Mouse (Mus musculus): ENCODE data around the gene Epb41l4b.

Gene Epb41l4b

DNA sequence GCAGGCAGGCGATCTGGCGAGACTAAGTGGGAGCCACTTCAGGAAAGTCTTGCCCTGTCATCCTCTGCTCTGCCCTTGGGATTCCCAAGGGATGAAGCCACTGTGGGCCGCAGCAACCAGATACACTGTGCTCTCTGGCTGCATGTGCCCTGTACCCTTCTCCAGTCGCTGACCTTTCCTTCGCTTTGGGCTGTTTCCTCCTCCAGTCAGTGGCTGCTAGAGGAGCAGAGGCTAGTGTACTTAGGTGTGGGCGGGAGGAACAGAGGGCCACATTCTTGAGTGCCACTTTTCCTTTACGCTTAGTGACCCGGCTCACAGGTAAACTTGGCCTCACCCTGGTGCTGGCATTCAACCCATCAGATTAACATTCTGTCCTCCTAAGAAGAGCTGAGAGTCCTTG, 10.6 kb upstream of the Epb41l4b start:
- no peak for DNase-seq (ENCODE audit: low read depth, low spot score)

GRCm38 (mm10) chr4:57153068-57153835, 10.0 kb upstream of the Epb41l4b start:
- DNase-seq (ENCODE audit: low read depth, low spot score), result peak; percentile 55

DNA sequence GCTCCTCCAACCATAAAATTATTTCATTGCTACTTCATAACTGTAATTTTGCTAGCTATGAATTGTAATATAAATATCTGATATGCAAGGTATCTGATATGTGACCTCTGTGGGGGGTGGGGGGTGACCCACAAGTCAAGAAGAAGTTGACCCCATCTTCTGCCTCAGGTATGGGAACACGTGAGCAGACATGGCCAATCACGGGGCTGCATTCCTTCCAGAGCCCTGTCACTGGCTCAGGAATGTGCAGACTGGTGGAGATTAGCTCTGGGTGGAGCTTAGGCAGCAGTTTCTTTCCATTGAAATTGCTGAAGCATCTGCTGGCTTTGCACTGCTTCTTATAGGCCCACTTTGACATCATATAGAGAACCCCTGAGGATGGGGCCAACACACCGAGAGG, 4.9 kb upstream of the Epb41l4b start:
- no peak for DNase-seq (ENCODE audit: low read depth, low spot score)

DNA sequence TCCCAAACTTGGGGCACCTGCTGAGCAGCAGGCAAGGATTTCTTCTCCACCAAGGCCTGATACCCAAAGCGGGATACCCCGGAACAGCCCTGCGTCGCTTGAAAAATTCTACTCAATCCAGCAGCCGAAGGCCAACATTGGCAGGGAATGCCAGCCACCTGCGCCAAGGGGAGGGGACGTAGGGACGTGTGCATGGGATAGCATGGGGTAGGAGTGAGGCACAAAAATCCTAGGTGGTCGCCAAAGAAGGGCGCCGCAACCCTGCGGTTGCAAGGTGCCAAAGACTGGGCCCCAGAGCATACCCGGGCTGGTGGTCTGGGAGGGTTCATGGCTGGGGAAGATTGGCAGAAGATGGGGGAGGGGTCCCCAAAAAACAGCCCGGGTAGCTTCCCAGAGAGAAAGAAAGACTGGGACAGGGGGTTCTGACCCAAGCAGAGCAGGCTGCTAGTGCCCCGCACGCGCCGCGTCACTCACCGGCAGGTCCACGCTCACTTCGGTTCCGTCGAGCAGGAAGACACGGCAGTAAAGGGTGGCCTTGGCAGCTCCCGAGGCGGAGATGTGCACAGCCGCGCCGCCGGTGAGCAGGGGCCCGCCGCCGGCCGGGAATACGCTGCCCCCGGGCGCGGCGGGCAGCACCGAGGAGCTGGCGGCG, 737 bp downstream of the Epb41l4b start:
- no peak for DNase-seq (ENCODE audit: low read depth, low spot score)

DNA sequence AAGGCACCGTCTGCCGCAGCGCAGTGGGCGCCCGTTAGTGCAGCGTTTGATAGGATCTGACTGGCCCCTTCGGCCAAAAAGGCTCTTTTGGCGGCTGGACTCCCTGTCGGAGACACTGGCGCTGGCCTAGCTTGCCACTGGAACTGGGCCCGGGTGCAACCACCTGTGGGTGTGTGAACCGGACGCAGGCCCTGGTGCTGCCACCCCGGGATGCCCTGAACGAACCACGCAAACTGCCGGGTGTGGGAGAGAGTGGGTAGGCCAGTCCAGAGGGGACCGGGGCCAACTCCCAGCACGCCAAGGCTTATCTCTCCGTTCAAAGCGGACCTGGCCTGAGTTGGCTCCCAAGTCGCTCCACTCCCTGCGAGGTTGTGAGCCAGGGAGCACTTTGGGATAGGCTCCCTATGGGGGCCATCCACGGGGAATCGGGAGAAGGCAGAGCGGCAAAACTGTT, 1.3 kb downstream of the Epb41l4b start:
- no peak for DNase-seq (ENCODE audit: low read depth, low spot score)

DNA sequence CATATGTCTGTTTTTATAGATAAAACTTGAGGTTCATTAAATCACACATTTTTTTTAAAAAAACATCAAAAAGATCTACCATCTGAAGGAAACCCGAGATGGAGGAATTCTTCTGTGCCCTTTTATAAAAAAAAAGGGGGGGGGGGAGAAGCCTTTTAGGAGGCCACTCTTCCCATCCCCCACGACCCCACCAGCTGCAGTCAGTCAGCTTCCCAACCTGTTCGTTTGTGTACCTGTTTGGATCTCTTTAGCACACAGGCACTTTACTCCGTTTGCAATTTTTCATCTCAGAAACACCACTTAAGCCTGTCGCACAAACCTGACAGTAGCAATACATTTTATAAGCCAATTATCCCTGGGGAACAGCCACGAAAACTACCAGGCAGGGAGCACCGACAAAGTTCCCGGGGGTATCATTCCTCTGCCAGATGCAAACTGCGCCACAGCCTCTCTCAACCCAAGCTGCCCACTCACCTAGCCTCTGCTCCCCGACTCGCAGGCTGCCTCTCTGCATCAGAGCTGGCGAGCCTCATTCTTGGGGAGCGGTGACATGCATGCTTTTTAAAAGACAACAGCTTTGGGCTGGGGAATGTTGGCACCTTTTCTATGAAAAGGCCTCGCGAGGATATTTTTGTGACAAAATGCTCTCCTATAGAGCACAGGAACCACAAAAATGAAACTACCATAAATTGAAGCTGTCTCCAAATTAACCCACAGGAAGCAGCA, 2.1 kb downstream of the Epb41l4b start:
- DNase-seq (ENCODE audit: low read depth, low spot score), result peak; percentile 32

GRCm38 (mm10) chr4:57140200-57140799, 2.9 kb downstream of the Epb41l4b start:
- DNase-seq (ENCODE audit: low read depth, low spot score), result no peak

DNA sequence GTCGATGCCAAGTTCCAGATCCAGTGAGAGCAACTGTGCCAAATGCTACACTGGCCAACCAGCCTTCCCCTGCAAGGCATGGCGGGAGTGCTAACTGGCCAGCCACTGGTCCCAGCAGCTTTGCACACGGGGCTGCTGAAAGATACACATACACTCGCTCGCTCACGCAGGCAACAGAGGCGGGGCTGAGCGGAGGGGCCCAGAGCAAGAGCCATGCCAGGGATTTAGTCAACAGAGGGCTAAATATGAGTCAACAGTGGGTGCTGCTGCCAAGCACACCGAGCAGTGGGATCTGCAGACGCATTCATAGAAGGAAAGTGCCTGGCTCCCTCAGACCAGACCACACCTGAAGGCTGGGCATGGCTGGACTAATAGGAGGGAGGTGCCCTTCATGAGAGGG, 3.8 kb downstream of the Epb41l4b start:
- DNase-seq (ENCODE audit: low read depth, low spot score), result no peak

DNA sequence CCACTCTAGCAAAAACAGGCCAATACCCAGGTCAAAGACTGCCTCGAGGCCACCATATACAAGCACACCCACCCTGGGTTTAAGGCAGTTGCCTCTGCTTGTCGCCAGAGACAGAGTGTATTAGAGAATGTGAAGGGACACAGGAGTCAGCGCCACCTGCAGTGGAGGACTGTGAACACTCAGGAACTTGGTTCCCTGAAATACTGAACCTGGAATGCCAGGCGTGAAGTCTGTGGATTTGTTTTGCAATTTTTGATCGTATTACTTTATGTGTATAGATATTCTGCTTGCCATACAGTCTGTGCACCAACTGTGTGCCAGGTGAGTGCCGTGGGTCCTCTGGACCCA, 5.2 kb downstream of the Epb41l4b start:
- no peak for DNase-seq (ENCODE audit: low read depth, low spot score)

- DNase-seq (ENCODE audit: low read depth, low spot score), result no peak
Measured at GRCm38 (mm10) chr4:57137371-57138092, 5.7 kb downstream of the Epb41l4b start.

DNA sequence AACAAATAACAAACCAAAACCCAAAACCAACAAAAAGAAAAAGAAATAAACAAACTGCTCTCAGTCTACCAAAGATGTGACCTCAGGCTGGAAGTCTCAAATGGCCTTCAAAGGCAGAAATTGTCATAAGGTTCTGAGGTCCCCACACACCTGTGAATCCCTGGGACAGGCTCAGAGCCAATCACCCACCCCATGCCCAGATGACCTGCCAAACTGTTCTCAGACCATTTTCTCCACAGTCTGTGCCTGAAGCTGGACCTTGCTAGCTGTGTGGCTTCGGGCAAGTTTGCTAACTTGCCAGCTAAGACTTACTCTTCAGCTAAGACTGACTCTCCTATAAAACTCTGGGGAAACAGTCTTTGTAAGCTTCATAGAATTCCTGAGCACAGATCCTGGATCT, 7.8 kb downstream of the Epb41l4b start:
- no peak for DNase-seq (ENCODE audit: low read depth, low spot score)

- no peak for DNase-seq (ENCODE audit: low read depth, low spot score)
Measured at GRCm38 (mm10) chr4:57134554-57134953, 8.7 kb downstream of the Epb41l4b start.

DNA sequence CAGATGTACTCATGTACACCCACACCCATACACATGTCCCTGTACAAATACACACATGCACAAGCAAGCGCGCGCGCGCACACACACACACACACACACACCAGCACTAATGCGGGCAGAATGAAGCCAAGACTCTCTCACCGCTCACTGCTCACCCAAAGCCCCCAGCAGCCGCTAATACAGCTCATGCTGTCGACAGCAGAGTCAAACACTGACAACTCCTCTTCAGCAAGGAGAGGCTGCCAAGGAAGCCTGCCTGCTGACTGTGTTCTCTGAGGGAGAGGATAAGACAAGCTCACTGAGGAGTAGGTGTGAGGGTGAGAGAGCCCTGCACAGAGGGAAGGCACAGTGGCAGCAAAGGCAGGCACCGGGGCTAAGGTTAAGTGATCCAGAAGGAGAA, 11.4 kb downstream of the Epb41l4b start:
- DNase-seq (ENCODE audit: low read depth, low spot score), result no peak

DNA sequence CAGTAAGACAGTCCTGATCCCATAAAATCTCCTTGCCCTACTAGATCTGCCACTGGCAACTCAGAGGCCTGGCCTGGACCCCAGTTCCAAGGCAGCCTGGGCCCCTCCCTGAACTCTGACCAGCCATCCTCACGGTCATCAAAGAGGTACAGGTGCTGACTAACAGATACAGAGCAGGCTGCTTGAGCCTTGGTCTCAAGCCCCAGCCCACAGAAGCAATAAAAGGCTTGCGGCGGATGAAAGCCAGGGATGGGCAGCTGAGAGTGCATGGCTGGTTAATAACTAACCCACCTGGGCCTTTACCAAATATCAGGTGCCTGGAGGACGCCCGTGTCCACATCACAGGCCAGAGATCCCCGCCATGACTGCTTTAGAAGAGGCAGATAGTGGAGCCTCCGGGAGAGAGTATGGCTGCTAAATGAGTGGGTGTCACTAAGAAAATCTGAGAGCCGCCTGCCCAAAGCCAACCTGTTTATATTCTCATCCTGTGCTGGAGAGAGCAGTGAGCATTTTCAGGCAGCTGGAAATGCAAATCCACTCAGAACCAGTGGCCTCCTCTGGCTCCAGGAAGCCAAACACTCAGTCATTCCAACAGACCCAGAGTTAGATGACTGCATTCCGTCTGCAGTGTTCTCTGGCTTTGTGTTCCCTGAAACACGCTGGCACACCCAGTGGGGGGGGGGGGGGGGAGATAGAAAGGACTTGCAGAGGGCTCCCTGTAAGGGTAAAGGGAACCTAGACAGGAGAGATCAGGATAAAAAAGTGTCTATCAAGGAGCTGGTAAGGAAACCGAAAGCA, 13.3 kb downstream of the Epb41l4b start:
- DNase-seq (ENCODE audit: low read depth, low spot score), result no peak

DNA sequence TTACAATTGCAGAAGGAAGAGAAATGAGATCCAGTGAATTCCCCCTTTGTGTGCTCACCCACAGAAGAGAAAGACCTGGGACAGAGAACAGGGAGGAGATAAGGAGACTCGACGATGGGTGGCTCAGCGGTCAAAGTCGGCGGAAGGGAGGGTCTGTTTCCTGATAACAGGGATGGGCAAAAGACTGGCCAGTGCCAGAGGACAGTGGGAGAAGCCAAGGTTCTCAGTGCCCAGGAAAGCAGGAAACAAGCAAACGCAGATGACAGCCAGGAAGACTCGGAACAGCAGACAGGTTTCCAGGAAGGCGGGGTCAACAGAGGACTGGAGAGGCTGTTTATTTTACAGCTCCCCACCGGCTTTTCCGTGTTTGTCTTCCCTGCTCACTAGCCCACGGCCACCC, 20.2 kb downstream of the Epb41l4b start:
- no peak for DNase-seq (ENCODE audit: low read depth, low spot score)

GRCm38 (mm10) chr4:57122166-57122565, 21.1 kb downstream of the Epb41l4b start:
- DNase-seq (ENCODE audit: low read depth, low spot score), result no peak

GRCm38 (mm10) chr4:57120563-57120962, 22.7 kb downstream of the Epb41l4b start:
- no peak for DNase-seq (ENCODE audit: low read depth, low spot score)

DNA sequence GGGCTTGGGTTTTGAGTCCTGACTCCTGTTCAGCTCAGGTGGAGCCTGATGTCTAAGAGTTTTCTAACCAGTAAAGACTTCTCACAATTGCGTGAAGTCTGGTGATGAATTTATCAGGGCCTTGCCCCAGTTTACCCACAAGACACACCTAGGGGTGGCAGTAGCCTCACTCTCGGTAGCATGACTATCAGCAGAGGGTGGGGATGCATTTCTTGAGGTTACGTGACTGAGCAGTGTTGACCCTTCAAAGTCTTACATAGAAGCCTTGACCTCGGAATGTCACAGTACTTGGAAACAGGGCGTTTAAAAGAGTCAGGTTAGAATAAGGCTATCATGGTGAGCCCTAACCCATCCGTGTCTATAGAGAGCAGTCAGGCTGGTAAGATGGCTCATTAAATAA, 23.3 kb downstream of the Epb41l4b start:
- DNase-seq (ENCODE audit: low read depth, low spot score), result no peak

DNA sequence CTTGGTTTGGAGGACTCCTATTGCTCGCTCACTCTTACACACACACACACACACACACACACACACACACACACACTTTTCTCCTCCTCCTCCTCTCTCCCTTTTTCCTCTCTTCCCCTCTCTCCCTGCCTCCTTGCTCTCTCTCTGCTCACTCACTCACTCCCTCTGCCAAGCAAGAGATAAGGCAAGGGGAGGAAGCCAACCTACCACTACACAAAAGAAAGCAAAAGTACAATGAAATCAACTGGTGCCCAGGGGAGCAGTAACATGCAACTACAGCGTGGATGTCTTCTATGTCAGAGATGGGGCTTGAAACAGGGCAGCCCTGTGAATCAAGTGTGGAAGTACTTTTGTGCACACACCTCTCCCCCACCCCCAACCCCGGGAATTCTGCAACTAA, 24.4 kb downstream of the Epb41l4b start:
- no peak for DNase-seq (ENCODE audit: low read depth, low spot score)

DNA sequence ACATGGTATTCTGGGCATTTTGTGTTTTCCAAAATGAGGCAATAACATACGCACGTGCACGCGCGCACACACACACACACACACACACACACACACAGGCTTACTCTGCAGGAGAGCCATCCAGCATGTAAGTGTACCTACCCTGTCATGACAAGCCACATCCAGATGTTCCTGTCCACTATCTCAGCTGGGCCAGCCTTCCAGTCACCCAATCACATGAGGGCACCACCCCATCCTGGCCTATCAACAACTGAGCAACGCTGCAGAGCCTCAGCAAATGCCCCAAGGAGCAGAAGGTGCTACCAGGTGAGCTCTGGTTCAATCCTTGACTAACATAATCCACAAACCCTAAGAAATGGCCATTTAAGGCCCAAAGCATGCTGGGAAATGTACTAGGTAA, 27.0 kb downstream of the Epb41l4b start:
- DNase-seq (ENCODE audit: low read depth, low spot score), result no peak
